ENCODE assay signal across 8 mouse cellular contexts in genomic region chr9:51006846-51007245, GRCm38 (mm10). TPM values are rescaled to one million over a fixed set of nuclear protein-coding genes. Genes with fewer than 3 reads are reported as not detected.
DNase-seq lines count a peak whose midpoint lies in the region; ATAC-seq and TF ChIP-seq lines count a peak whose summit lies in the region.
"Had no signal": no experiment of that assay in that cellular context is flagged by ENCODE, and none has a peak within 500 bp of the region (broad histone marks: within the 10 kb centered on the region; RNA-seq: fewer than 3 reads in every experiment).

No protein-coding gene starts in this region.

- H3K9ac ChIP-seq in CH12.LX (ENCODE audit: insufficient read depth, low read depth) = peak overlapping the region; percentile 33; the same call in 1 of the 2 replicates
- H3K9ac ChIP-seq in lung, postnatal 0 days (replicated peaks; ENCODE audit: low read depth) = no peak overlapping the region

- WGBS in lung, postnatal 0 days = 4% methylated on average over 4 of the region's 4 CpGs

- no peaks in the 10 kb centered on the region for H3K27me3 ChIP-seq in CH12.LX (replicated peaks)
- H3K27me3 ChIP-seq in lung, postnatal 0 days (replicated peaks; ENCODE audit: insufficient read depth, low read length) = no peaks in the 10 kb centered on the region

- no peaks in the 10 kb centered on the region for H3K36me3 ChIP-seq in CH12.LX (replicated peaks in 1 of 2; ENCODE audit: control insufficient read depth in 1 of 2, insufficient read depth in 1 of 2, low read length in 1 of 2)
- no peaks in the 10 kb centered on the region for H3K36me3 ChIP-seq in lung, postnatal 0 days (ENCODE audit: insufficient read depth, low read length)

- in situ Hi-C loops in CH12.LX (cut with MboI; ENCODE audit: low pct_ligation_motif_present, low pct_unique_long_range_greater_than_20kb, low sequenced_read_pairs) = loop anchor here (5.0 kb wide), 1 partner anchor 155 kb away; no protein-coding TSS in a partner anchor

- DNase-seq in CH12.LX (ENCODE audit: extremely low read depth) (peak; percentile 86), R1 (ENCODE audit: low read depth, low spot score) (peak; percentile 78)
- peak; percentile 26 to 41 for DNase-seq in cerebellum, postnatal 4 days (ENCODE audit: low spot score in 2 of 2)
- peak; percentile 52 for DNase-seq in gastrocnemius, postnatal 10 days
- DNase-seq in layer of hippocampus, adult 11-12 months (ENCODE audit: low spot score) = peak; percentile 46
- peak; percentile 92 for DNase-seq in lung, postnatal 0 days (ENCODE audit: low spot score)
- DNase-seq in right cerebral cortex, adult 18-20 months = peak; percentile 45

- TF ChIP-seq RAD21 in CH12.LX (IDR thresholded peaks at IDR 0.05; ENCODE audit: low read depth, low read length) = peak; percentile 63

- no peak; the same call in 1 of the 2 replicates for TF ChIP-seq EP300 in CH12.LX (IDR thresholded peaks at IDR 0.05; ENCODE audit: low read length)
- TF ChIP-seq EP300 in lung, postnatal 0 days (IDR thresholded peaks at IDR 0.05) = no peak

- TF ChIP-seq CTCF in CH12.LX (conservative IDR thresholded peaks at IDR 0.05 in 1 of 2, IDR thresholded peaks at IDR 0.05 in 1 of 2; ENCODE audit: low read depth in 2 of 2, low read length in 2 of 2) = peak; percentile 57 to 79
- TF ChIP-seq CTCF in lung, postnatal 0 days (IDR thresholded peaks at IDR 0.05) = peak; percentile 83

- H3K4me1 ChIP-seq in CH12.LX (ENCODE audit: control insufficient read depth in 1 of 2, insufficient read depth in 2 of 2) = peaks cover 0 to 12% of the 10 kb centered on the region in 2 experiments; a peak in 2 of 4 replicates
- H3K4me1 ChIP-seq in lung, postnatal 0 days (ENCODE audit: insufficient read depth, low read depth, low read length) = peaks cover 3% of the 10 kb centered on the region; the same call in 1 of the 2 replicates

- no peak for TF ChIP-seq POLR2A in CH12.LX (IDR thresholded peaks at IDR 0.05; ENCODE audit: low read depth, low read length)

- H3K79me2 ChIP-seq in CH12.LX (replicated peaks; ENCODE audit: control insufficient read depth, extremely low read depth, insufficient read depth, poor library complexity, severe bottlenecking) = peaks cover 14% of the 10 kb centered on the region

- dilution Hi-C loops in CH12.LX (cut with MboI; ENCODE audit: extremely low pct_ligation_motif_present, extremely low pct_unique_long_range_greater_than_20kb, low sequenced_read_pairs) = no loop called here

- H3K27ac ChIP-seq in CH12.LX (ENCODE audit: insufficient read depth, low read depth) = no peak overlapping the region
- no peak overlapping the region for H3K27ac ChIP-seq in lung, postnatal 0 days (ENCODE audit: low read length)
- H3K27ac ChIP-seq: macrophage had no signal

- peak overlapping the region in 1 of 3 experiments; percentile 77 for H3K4me3 ChIP-seq in CH12.LX (replicated peaks in 1 of 3; ENCODE audit: low read depth in 2 of 3, low read length in 2 of 3, poor library complexity in 1 of 3)
- H3K4me3 ChIP-seq in lung, postnatal 0 days (ENCODE audit: low read depth, low read length) = no peak overlapping the region

- ATAC-seq in lung, postnatal 0 days = no peak

- no peaks in the 10 kb centered on the region for H3K9me3 ChIP-seq in CH12.LX (replicated peaks; ENCODE audit: low read length)
- H3K9me3 ChIP-seq in lung, postnatal 0 days (ENCODE audit: low read length) = no peaks in the 10 kb centered on the region

- H3K4me2 ChIP-seq in CH12.LX (ENCODE audit: insufficient read depth, low read depth, poor library complexity, severe bottlenecking) = peak overlapping the region; percentile 36; the same call in 1 of the 2 replicates
- H3K4me2 ChIP-seq in lung, postnatal 0 days (replicated peaks; ENCODE audit: low read depth, low read length) = no peak overlapping the region

TF ChIP-seq in CH12.LX, 34 proteins besides CTCF, POLR2A, EP300 and RAD21:
- TF ChIP-seq HCFC1 (IDR thresholded peaks at IDR 0.05; ENCODE audit: low read depth, low read length) (no peak), SMC3 (IDR thresholded peaks at IDR 0.05; ENCODE audit: low read depth, low read length) (peak; percentile 68), ZMIZ1 (IDR thresholded peaks at IDR 0.05; ENCODE audit: low read depth, low read length) (no peak), POLR2AphosphoS2 (IDR thresholded peaks at IDR 0.05; ENCODE audit: low read depth, low read length) (no peak)

RNA-seq across cellular contexts. Expression of gene Sik2, which starts 2.0 kb away (rescaled TPM):
- total RNA-seq in CH12.LX (2012; rRNA removed) (7.3 and 8.2 TPM in 2 replicates), CH12.LX (2014; rRNA removed) (1.9 and 2.0 TPM in 2 replicates)
- 4.4 and 6.0 TPM in 2 replicates for polyA plus RNA-seq in CH12.LX (2012; ENCODE audit: insufficient read length, low read depth)
- 10 to 100 TPM; 15.4 to 16.6 TPM for total RNA-seq in gastrocnemius, postnatal 10 days (2021)
- 9.1 and 10.4 TPM in 2 replicates for polyA plus RNA-seq in lung, postnatal 0 days (2015; fragmentation: Nextera tagmentation; extraction: Ambion mirVana)

RNA-seq across cellular contexts. Expression of gene Btg4, which starts 53.9 kb away (rescaled TPM):
- not detected in 2 replicates for total RNA-seq in CH12.LX (2012; rRNA removed)
- not detected in 2 replicates for total RNA-seq in CH12.LX (2014; rRNA removed)
- polyA plus RNA-seq in CH12.LX (2012; ENCODE audit: insufficient read length, low read depth) = not detected in 2 replicates
- not detected for total RNA-seq in gastrocnemius, postnatal 10 days (2021)
- polyA plus RNA-seq in lung, postnatal 0 days (2015; fragmentation: Nextera tagmentation; extraction: Ambion mirVana) = 0.42 and 0.53 TPM in 2 replicates
- polyA plus RNA-seq: macrophage had no signal

Comparison
In these comparisons a context has a peak if more than half of its experiments do, and no peak if none do; other contexts are left out.
1. DNase-seq: peak in every context shown above with its lines; median percentile 92 in lung, postnatal 0 days; 86 in CH12.LX; 78 in R1; 52 in gastrocnemius, postnatal 10 days; 46 in layer of hippocampus, adult 11-12 months; 45 in right cerebral cortex, adult 18-20 months; 34 in cerebellum, postnatal 4 days.